Mouse (Mus musculus): ENCODE data around the gene Mta1. TPM values are rescaled to one million over a fixed set of nuclear protein-coding genes. Genes with fewer than 3 reads are reported as not detected.

Gene Mta1
- polyA plus RNA-seq, 1 experiment from 2014 or later: 11.3 TPM

- Histone ChIP-seq H3K4me1 (replicated peaks) (peaks cover 61% of the 10 kb centered on the region), H3K9ac (no peak overlapping the region)
Observed at GRCm38 (mm10) chr12:113144886-113145285, 46.8 kb downstream of the Mta1 start.

GRCm38 (mm10) chr12:113145591-113145990 is 47.5 kb downstream of the Mta1 start:
- H3K36me3 ChIP-seq: no peaks in the 10 kb centered on the region
- no peak overlapping the region for H3K27ac ChIP-seq
- no peak overlapping the region for H3K4me3 ChIP-seq (replicated peaks)
- no peak overlapping the region for H3K4me2 ChIP-seq (replicated peaks)
- H3K4me1 ChIP-seq (replicated peaks): peaks cover 54% of the 10 kb centered on the region
- H3K27me3 ChIP-seq (replicated peaks): peaks cover 21% of the 10 kb centered on the region
- no peak overlapping the region for H3K9ac ChIP-seq
- no peaks in the 10 kb centered on the region for H3K9me3 ChIP-seq
- 90% methylated on average over 5 of the region's 5 CpGs for WGBS
- ATAC-seq: no peak

More at GRCm38 (mm10) chr12:113144886-113145285, 46.8 kb downstream of the Mta1 start:
- Histone ChIP-seq H3K9me3 (no peaks in the 10 kb centered on the region), H3K4me2 (replicated peaks) (no peak overlapping the region), H3K27ac (no peak overlapping the region), H3K36me3 (no peaks in the 10 kb centered on the region), H3K4me3 (replicated peaks) (no peak overlapping the region), H3K27me3 (replicated peaks) (peaks cover 20% of the 10 kb centered on the region; the same call in 1 of the 2 replicates)
- WGBS: 93% methylated on average over 16 of the region's 16 CpGs
- no peak for ATAC-seq

- H3K4me2 ChIP-seq (replicated peaks): peak within 1 kb of the TSS; percentile 43
- no peak within 1 kb of the TSS for H3K9ac ChIP-seq
- 11% methylated on average over 45 of the region's 45 CpGs for WGBS
- H3K27me3 ChIP-seq (replicated peaks): peaks cover 16% of the 10 kb centered on the region
- no peaks in the 10 kb centered on the region for H3K9me3 ChIP-seq
- 0 out of 2 replicates have a peak within 1 kb of the TSS, but pooled peaks have one; percentile 13 for H3K4me3 ChIP-seq (replicated peaks)
- H3K36me3 ChIP-seq: no peaks in the 10 kb centered on the region
- no peak within 1 kb of the TSS for H3K27ac ChIP-seq
- peak; percentile 15 for ATAC-seq
- H3K4me1 ChIP-seq (replicated peaks): peaks cover 48% of the 10 kb centered on the region
Observed at GRCm38 (mm10) chr12:113146112-113147057, 48.3 kb downstream of the Mta1 start, which contains the start of gene Crip1. Gene Crip1 (plus strand): TSS chr12:113146316.

- H3K4me2 ChIP-seq (replicated peaks): no peak overlapping the region
- H3K27ac ChIP-seq: no peak overlapping the region
- peaks cover 46% of the 10 kb centered on the region for H3K4me1 ChIP-seq (replicated peaks)
- no peaks in the 10 kb centered on the region for H3K9me3 ChIP-seq
- 79% methylated on average over 8 of the region's 8 CpGs for WGBS
- no peak for ATAC-seq
- H3K4me3 ChIP-seq (replicated peaks): no peak overlapping the region
- peaks cover 6% of the 10 kb centered on the region for H3K27me3 ChIP-seq (replicated peaks)
- H3K9ac ChIP-seq: no peak overlapping the region
- no peaks in the 10 kb centered on the region for H3K36me3 ChIP-seq
Observed at GRCm38 (mm10) chr12:113147481-113147880, 49.4 kb downstream of the Mta1 start.

GRCm38 (mm10) chr12:113148381-113149035 is 50.4 kb downstream of the Mta1 start:
- H3K27me3 ChIP-seq (replicated peaks): peaks cover 6% of the 10 kb centered on the region
- H3K4me1 ChIP-seq (replicated peaks): peaks cover 35% of the 10 kb centered on the region
- 43% methylated on average over 16 of the region's 16 CpGs for WGBS
- no peak overlapping the region for H3K4me2 ChIP-seq (replicated peaks)
- no peaks in the 10 kb centered on the region for H3K9me3 ChIP-seq
- no peaks in the 10 kb centered on the region for H3K36me3 ChIP-seq
- H3K27ac ChIP-seq: no peak overlapping the region
- H3K9ac ChIP-seq: no peak overlapping the region
- ATAC-seq: 0 out of 2 replicates have a peak, but pooled peaks have one; percentile 7
- no peak overlapping the region for H3K4me3 ChIP-seq (replicated peaks)

GRCm38 (mm10) chr12:113149341-113149740 is 51.3 kb downstream of the Mta1 start:
- H3K4me1 ChIP-seq (replicated peaks): peaks cover 36% of the 10 kb centered on the region
- H3K4me2 ChIP-seq (replicated peaks): no peak overlapping the region
- WGBS: 66% methylated on average over 4 of the region's 4 CpGs
- no peak overlapping the region for H3K4me3 ChIP-seq (replicated peaks)
- no peak for ATAC-seq
- 0 out of 2 replicates have a peak, but pooled peaks cover 4% of the 10 kb centered on the region for H3K36me3 ChIP-seq
- H3K27me3 ChIP-seq (replicated peaks): peaks cover 6% of the 10 kb centered on the region
- no peak overlapping the region for H3K9ac ChIP-seq
- H3K27ac ChIP-seq: no peak overlapping the region
- H3K9me3 ChIP-seq: no peaks in the 10 kb centered on the region

- WGBS: 74% methylated on average over 3 of the region's 3 CpGs
- Histone ChIP-seq H3K4me3 (replicated peaks) (no peak overlapping the region), H3K27ac (no peak overlapping the region), H3K36me3 (0 out of 2 replicates have a peak, but pooled peaks cover 4% of the 10 kb centered on the region), H3K9me3 (no peaks in the 10 kb centered on the region), H3K4me1 (replicated peaks) (peaks cover 42% of the 10 kb centered on the region), H3K27me3 (replicated peaks) (peaks cover 6% of the 10 kb centered on the region), H3K4me2 (replicated peaks) (no peak overlapping the region), H3K9ac (no peak overlapping the region)
- ATAC-seq: no peak
Observed at GRCm38 (mm10) chr12:113149896-113150295, 51.8 kb downstream of the Mta1 start.

GRCm38 (mm10) chr12:113150591-113150990 is 52.5 kb downstream of the Mta1 start:
- H3K27ac ChIP-seq: no peak overlapping the region
- peaks cover 47% of the 10 kb centered on the region for H3K4me1 ChIP-seq (replicated peaks)

GRCm38 (mm10) chr12:113151046-113151445 is 53.0 kb downstream of the Mta1 start:
- H3K4me3 ChIP-seq (replicated peaks): no peak overlapping the region
- H3K27me3 ChIP-seq (replicated peaks): peaks cover 6% of the 10 kb centered on the region
- ATAC-seq: no peak
- no peak overlapping the region for H3K9ac ChIP-seq
- peaks cover 43% of the 10 kb centered on the region for H3K4me1 ChIP-seq (replicated peaks)
- no peaks in the 10 kb centered on the region for H3K9me3 ChIP-seq
- WGBS: 64% methylated on average over 8 of the region's 8 CpGs
- H3K36me3 ChIP-seq: 0 out of 2 replicates have a peak, but pooled peaks cover 4% of the 10 kb centered on the region
- H3K4me2 ChIP-seq (replicated peaks): peak overlapping the region; percentile 90; the same call in 1 of the 2 replicates
- no peak overlapping the region for H3K27ac ChIP-seq

More at GRCm38 (mm10) chr12:113150591-113150990, 52.5 kb downstream of the Mta1 start:
- WGBS: 76% methylated on average over 4 of the region's 4 CpGs
- Histone ChIP-seq H3K9me3 (no peaks in the 10 kb centered on the region), H3K9ac (no peak overlapping the region), H3K4me2 (replicated peaks) (no peak overlapping the region; the same call in 1 of the 2 replicates), H3K4me3 (replicated peaks) (no peak overlapping the region), H3K27me3 (replicated peaks) (peaks cover 6% of the 10 kb centered on the region), H3K36me3 (0 out of 2 replicates have a peak, but pooled peaks cover 4% of the 10 kb centered on the region)
- no peak for ATAC-seq

- H3K36me3 ChIP-seq: 0 out of 2 replicates have a peak, but pooled peaks cover 4% of the 10 kb centered on the region
- ATAC-seq: no peak
Observed at GRCm38 (mm10) chr12:113151661-113152271, 53.7 kb downstream of the Mta1 start.

GRCm38 (mm10) chr12:113152272-113152661 is 54.2 kb downstream of the Mta1 start:
- H3K9me3 ChIP-seq: no peaks in the 10 kb centered on the region
- H3K4me3 ChIP-seq (replicated peaks): peak overlapping the region; percentile 43
- peaks cover 36% of the 10 kb centered on the region for H3K4me1 ChIP-seq (replicated peaks)
- no peak for ATAC-seq
- peak overlapping the region; percentile 90 for H3K4me2 ChIP-seq (replicated peaks)
- H3K36me3 ChIP-seq: 0 out of 2 replicates have a peak, but pooled peaks cover 4% of the 10 kb centered on the region
- 18% methylated on average over 19 of the region's 19 CpGs for WGBS
- H3K27me3 ChIP-seq (replicated peaks): peaks cover 6% of the 10 kb centered on the region
- no peak overlapping the region for H3K27ac ChIP-seq
- H3K9ac ChIP-seq: peak overlapping the region; percentile 49

More at GRCm38 (mm10) chr12:113151661-113152271, 53.7 kb downstream of the Mta1 start:
- Histone ChIP-seq H3K9ac (peak overlapping the region; percentile 49), H3K27ac (no peak overlapping the region), H3K4me1 (replicated peaks) (peaks cover 36% of the 10 kb centered on the region), H3K9me3 (no peaks in the 10 kb centered on the region), H3K4me3 (replicated peaks) (peak overlapping the region; percentile 43), H3K4me2 (replicated peaks) (peak overlapping the region; percentile 90), H3K27me3 (replicated peaks) (peaks cover 6% of the 10 kb centered on the region)
- WGBS: under 1% methylated on average over 36 of the region's 36 CpGs
